Mouse (Mus musculus) stomach, postnatal 0 days (tissue): Measurements from ENCODE around the gene Cep250. TPM values are rescaled to one million over a fixed set of nuclear protein-coding genes. Genes with fewer than 3 reads are reported as not detected.

Experiments used
- ATAC-seq: fragments of 200-750 bp; cut with Nextera tagmentation; 2 replicates; pipeline ENCODE4 v1.8.0; 2017; ENCODE audit not compliant: low FRiP score, low TSS enrichment
- DNase-seq: peaks from one replicate; pipeline ENCODE4 v3.0.0-alpha.2; 2016; ENCODE audit warnings: low spot score
- H3K27ac ChIP-seq: fragments of 300-500 bp; sonication (generic); replicated peaks from 2 replicates; pipeline ENCODE4 v1.5.1; 2014; ENCODE audit warnings: mild to moderate bottlenecking, control low read depth
- H3K27me3 ChIP-seq: fragments of 300-500 bp; sonication (generic); 2 replicates; pipeline ENCODE4 v1.6.1; 2014; ENCODE audit warnings: low read length; ENCODE audit not compliant: control insufficient read depth, insufficient read depth
- H3K36me3 ChIP-seq: fragments of 300-500 bp; sonication (generic); 2 replicates; pipeline ENCODE4 v1.6.1; 2014; ENCODE audit warnings: low read length, mixed read lengths; ENCODE audit not compliant: control insufficient read depth, insufficient read depth
- H3K4me1 ChIP-seq: fragments of 300-500 bp; sonication (generic); replicated peaks from 2 replicates; pipeline ENCODE4 v1.6.1; 2014; ENCODE audit warnings: antibody characterized with exemption; ENCODE audit not compliant: control insufficient read depth, insufficient read depth
- H3K4me2 ChIP-seq: fragments of 300-500 bp; sonication (generic); replicated peaks from 2 replicates; pipeline ENCODE4 v1.6.1; 2014; ENCODE audit warnings: low read depth, mild to moderate bottlenecking, control low read depth, moderate library complexity
- H3K4me3 ChIP-seq: fragments of 300-500 bp; sonication (generic); 2 replicates; pipeline ENCODE4 v1.5.1; 2014; ENCODE audit warnings: low read depth, low read length, control low read depth
- H3K9ac ChIP-seq: fragments of 300-500 bp; sonication (generic); 2 replicates; pipeline ENCODE4 v1.6.1; 2014; ENCODE audit warnings: mild to moderate bottlenecking, low read length, control low read depth, mixed read lengths
- H3K9me3 ChIP-seq: fragments of 300-500 bp; sonication (generic); 2 replicates; pipeline ENCODE4 v1.6.1; 2016; ENCODE audit warnings: low read length; ENCODE audit not compliant: control insufficient read depth
- CTCF ChIP-seq: IDR thresholded peaks from 2 replicates; pipeline ENCODE4 v1.5.1; 2016; ENCODE audit warnings: antibody characterized with exemption, low read depth, mild to moderate bottlenecking, moderate library complexity
- EP300 ChIP-seq: optimal IDR thresholded peaks from 2 replicates; pipeline ENCODE3; 2016; ENCODE audit warnings: antibody characterized with exemption
- WGBS: fragments of 180-500 bp; shearing (Covaris S2); extraction: QIAGEN DNeasy Blood & Tissue Kit; methylation state at CpG from one replicate; pipeline ENCODE4 v1.1.7; 2014; 5-methylcytosine and 5-hydroxymethylcytosine counted together
- polyA plus RNA-seq: library from polyadenylated mRNA; unstranded; fragments of >200 nt; fragmentation: Nextera tagmentation; extraction: Ambion mirVana; gene quantifications from 2 replicates; pipeline ENCODE4 v1.2.1, GENCODE M21; 2015

The Cep250 gene
- polyA plus RNA-seq, 1 experiment from 2014 or later = 4.6 TPM

DNA sequence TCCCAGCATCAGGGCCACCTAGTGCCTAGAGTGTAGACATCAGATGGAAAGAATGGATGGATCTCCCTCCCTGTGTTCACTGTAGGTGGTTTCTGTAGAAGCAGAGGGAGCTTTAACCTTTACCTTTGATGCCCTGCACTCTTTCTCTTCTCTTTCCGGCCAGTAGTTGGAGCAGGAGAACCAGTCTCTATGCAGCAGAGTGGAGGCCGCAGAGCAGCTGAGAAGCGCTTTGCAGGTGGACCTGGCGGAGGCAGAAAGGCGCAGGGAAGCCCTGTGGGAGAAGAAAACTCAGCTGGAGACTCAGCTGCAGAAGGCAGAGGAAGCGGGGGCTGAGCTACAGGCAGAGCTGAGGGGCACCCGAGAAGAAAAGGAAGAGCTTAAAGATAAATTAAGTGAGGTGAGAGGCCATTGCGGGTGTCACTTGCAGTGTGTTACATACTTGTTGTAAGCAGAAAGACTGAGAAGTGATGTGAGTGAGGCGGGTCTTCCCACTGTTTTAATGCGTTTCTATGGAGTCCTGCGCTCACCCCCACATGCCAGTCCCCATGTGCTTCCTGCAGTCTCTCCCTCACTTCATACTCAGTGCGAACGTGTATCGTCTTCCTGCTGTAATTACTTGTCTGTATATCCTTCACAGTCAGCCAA is 18.0 kb downstream of the Cep250 start:
- Histone ChIP-seq H3K9me3 (no peaks in the 10 kb centered on the region), H3K36me3 (peaks cover 36% of the 10 kb centered on the region), H3K27ac (no peak overlapping the region), H3K9ac (no peak overlapping the region), H3K27me3 (no peaks in the 10 kb centered on the region), H3K4me1 (no peaks in the 10 kb centered on the region), H3K4me3 (no peak overlapping the region), H3K4me2 (no peak overlapping the region)
- 78% methylated on average over 14 of the region's 14 CpGs for WGBS
- no peak for ATAC-seq
- peak; percentile 31 for DNase-seq
- TF ChIP-seq CTCF (peak; percentile 52), EP300 (no peak)

- no peaks in the 10 kb centered on the region for H3K4me1 ChIP-seq
Observed at GRCm38 (mm10) chr2:155979328-155979991, 23.2 kb downstream of the Cep250 start.

DNA sequence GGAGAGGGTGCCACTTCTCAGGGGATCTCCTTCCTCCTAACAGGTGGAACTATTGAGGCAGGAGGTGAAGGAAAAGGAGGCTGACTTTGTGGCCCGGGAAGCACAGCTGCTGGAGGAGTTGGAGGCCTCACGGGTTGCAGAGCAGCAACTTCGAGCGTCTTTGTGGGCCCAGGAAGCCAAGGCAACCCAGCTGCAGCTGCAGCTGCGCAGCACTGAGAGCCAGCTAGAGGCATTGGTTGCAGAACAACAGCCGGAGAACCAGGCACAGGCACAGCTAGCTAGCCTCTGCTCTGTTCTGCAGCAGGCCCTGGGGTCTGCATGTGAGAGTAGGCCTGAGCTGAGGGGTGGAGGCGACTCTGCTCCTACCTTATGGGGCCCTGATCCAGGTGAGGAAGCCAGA is 29.5 kb downstream of the Cep250 start:
- Histone ChIP-seq H3K4me1 (no peaks in the 10 kb centered on the region), H3K9me3 (no peaks in the 10 kb centered on the region), H3K36me3 (peaks cover 32% of the 10 kb centered on the region), H3K27ac (no peak overlapping the region), H3K9ac (no peak overlapping the region), H3K4me3 (no peak overlapping the region), H3K4me2 (no peak overlapping the region), H3K27me3 (no peaks in the 10 kb centered on the region)
- ATAC-seq (no peak), DNase-seq (no peak)
- TF ChIP-seq EP300 = no peak
- TF ChIP-seq CTCF = no peak
- WGBS = 90% methylated on average over 7 of the region's 7 CpGs

More at GRCm38 (mm10) chr2:155979328-155979991, 23.2 kb downstream of the Cep250 start:
- Histone ChIP-seq H3K27me3 (no peaks in the 10 kb centered on the region), H3K9ac (no peak overlapping the region), H3K4me2 (no peak overlapping the region), H3K9me3 (no peaks in the 10 kb centered on the region), H3K4me3 (no peak overlapping the region), H3K36me3 (peaks cover 30% of the 10 kb centered on the region), H3K27ac (no peak overlapping the region; the same call in 1 of the 2 replicates)
- DNase-seq (no peak), ATAC-seq (no peak)
- TF ChIP-seq EP300 = no peak
- no peak for TF ChIP-seq CTCF
- WGBS = 81% methylated on average over 5 of the region's 5 CpGs

GRCm38 (mm10) chr2:155987131-155987530 is 30.9 kb downstream of the Cep250 start:
- DNase-seq = no peak
- H3K36me3 ChIP-seq = peaks cover 28% of the 10 kb centered on the region
- 92% methylated on average over 6 of the region's 6 CpGs for WGBS
- H3K4me1 ChIP-seq = no peaks in the 10 kb centered on the region
- TF ChIP-seq CTCF (no peak), EP300 (no peak)
- no peaks in the 10 kb centered on the region for H3K9me3 ChIP-seq
- H3K27ac ChIP-seq = no peak overlapping the region
- H3K9ac ChIP-seq = no peak overlapping the region
- ATAC-seq = no peak
- H3K27me3 ChIP-seq = no peaks in the 10 kb centered on the region
- no peak overlapping the region for H3K4me3 ChIP-seq
- no peak overlapping the region for H3K4me2 ChIP-seq

DNA sequence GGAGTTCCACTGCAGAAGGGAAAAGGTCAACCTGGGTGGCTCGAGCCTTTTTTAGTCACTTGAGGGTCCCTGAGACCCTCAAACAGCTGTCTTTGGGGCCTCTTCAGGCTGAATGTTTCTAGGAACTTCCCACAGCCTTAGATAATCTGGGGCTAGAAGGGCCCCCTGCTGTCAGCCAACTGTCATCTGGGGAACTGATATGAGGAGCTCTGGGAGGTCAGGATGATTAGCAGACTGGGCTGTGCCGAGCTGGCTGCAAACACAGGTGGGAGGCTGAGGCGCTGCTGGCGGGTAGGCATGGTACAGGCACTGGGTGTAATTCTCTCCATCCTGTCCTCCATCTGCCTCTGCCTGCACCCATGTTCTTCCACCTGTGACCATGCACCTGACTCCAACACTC is 32.8 kb downstream of the Cep250 start:
- DNase-seq = no peak
- peaks cover 28% of the 10 kb centered on the region for H3K36me3 ChIP-seq
- H3K27ac ChIP-seq = no peak overlapping the region
- H3K27me3 ChIP-seq = no peaks in the 10 kb centered on the region
- no peak overlapping the region for H3K9ac ChIP-seq
- no peaks in the 10 kb centered on the region for H3K4me1 ChIP-seq
- TF ChIP-seq EP300 (no peak), CTCF (no peak)
- no peak overlapping the region for H3K4me3 ChIP-seq
- 61% methylated on average over 4 of the region's 4 CpGs for WGBS
- no peaks in the 10 kb centered on the region for H3K9me3 ChIP-seq
- no peak overlapping the region for H3K4me2 ChIP-seq
- no peak for ATAC-seq

DNA sequence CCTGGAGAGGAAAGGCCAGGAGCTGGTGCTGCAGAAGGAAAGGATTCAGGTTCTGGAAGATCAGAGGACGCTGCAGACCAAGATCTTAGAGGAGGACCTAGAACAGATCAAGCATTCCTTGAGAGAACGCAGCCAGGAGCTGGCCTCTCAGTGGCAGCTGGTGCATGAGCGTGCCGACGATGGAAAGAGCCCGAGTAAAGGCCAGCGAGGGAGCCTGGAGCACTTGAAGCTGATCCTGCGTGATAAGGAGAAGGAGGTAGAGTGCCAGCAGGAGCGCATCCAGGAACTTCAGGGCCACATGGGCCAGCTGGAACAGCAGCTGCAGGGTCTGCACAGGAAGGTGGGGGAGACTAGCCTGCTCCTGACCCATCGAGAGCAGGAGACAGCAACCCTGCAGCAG is 34.9 kb downstream of the Cep250 start:
- H3K4me2 ChIP-seq = no peak overlapping the region
- H3K9me3 ChIP-seq = no peaks in the 10 kb centered on the region
- no peak overlapping the region for H3K9ac ChIP-seq
- no peak for TF ChIP-seq CTCF
- TF ChIP-seq EP300 = no peak
- H3K4me3 ChIP-seq = no peak overlapping the region
- H3K4me1 ChIP-seq = no peaks in the 10 kb centered on the region
- ATAC-seq = no peak
- peaks cover 27% of the 10 kb centered on the region for H3K36me3 ChIP-seq
- DNase-seq = no peak
- WGBS = 90% methylated on average over 10 of the region's 10 CpGs
- H3K27me3 ChIP-seq = no peaks in the 10 kb centered on the region
- no peak overlapping the region for H3K27ac ChIP-seq
